Mouse (Mus musculus) myocyte (in vitro differentiated cells): ENCODE data around the gene Ank2. TPM values are rescaled to one million over a fixed set of nuclear protein-coding genes. Genes with fewer than 3 reads are reported as not detected.

ENCODE experiments used
- H3K27me3 ChIP-seq: one replicate; pipeline ENCODE4 v1.6.1; 2011; ENCODE audit not compliant: control insufficient read depth, insufficient read depth, insufficient read length
- H3K36me3 ChIP-seq: one replicate; pipeline ENCODE4 v1.6.1; 2011; ENCODE audit not compliant: control insufficient read depth, insufficient read depth
- H3K4me2 ChIP-seq: one replicate; pipeline ENCODE4 v1.6.1; 2011; ENCODE audit warnings: low read depth, control low read depth
- H3K4me3 ChIP-seq: one replicate; pipeline ENCODE4 v1.5.1; 2011; ENCODE audit warnings: mild to moderate bottlenecking, control low read depth, moderate library complexity
- H3K79me2 ChIP-seq: one replicate; pipeline ENCODE4 v1.6.1; 2011; ENCODE audit not compliant: control insufficient read depth, insufficient read depth
- H3ac ChIP-seq: one replicate; pipeline ENCODE4 v1.6.1; 2011; ENCODE audit not compliant: control insufficient read depth, insufficient read length
- CEBPB ChIP-seq: IDR thresholded peaks from 2 replicates; pipeline ENCODE4 v1.6.1; 2011; ENCODE audit warnings: mild to moderate bottlenecking, moderate library complexity; ENCODE audit not compliant: poor library complexity, insufficient read depth, severe bottlenecking
- E2F4 ChIP-seq: IDR thresholded peaks from one replicate; pipeline ENCODE4 v1.6.1; 2011; ENCODE audit warnings: mild to moderate bottlenecking, control low read depth, moderate library complexity; ENCODE audit not compliant: insufficient read depth
- MAX ChIP-seq: IDR thresholded peaks from one replicate; pipeline ENCODE4 v1.6.1; 2011; ENCODE audit warnings: low read depth, mild to moderate bottlenecking, control low read depth
- MYOD1 ChIP-seq, 3 experiments: IDR thresholded peaks; one replicate each; pipeline ENCODE4 v1.6.1; 2011; ENCODE audit warnings: control low read depth in 2 of 3, low read depth in 2 of 3, mild to moderate bottlenecking in 2 of 3, moderate library complexity in 1 of 3; ENCODE audit not compliant: insufficient read length in 2 of 3, control insufficient read depth in 1 of 3
- MYOG ChIP-seq, 3 experiments: IDR thresholded peaks; one replicate each; pipeline ENCODE4 v1.6.1; 2011; ENCODE audit warnings: control low read depth in 2 of 3, low read depth in 2 of 3, mild to moderate bottlenecking in 2 of 3; ENCODE audit not compliant: insufficient read length in 2 of 3, control insufficient read depth in 1 of 3, insufficient read depth in 1 of 3
- POLR2A ChIP-seq: IDR thresholded peaks from one replicate; pipeline ENCODE4 v1.6.1; 2011; ENCODE audit warnings: low read depth, mild to moderate bottlenecking, control low read depth, moderate library complexity; ENCODE audit not compliant: insufficient read length
- POLR2AphosphoS2 ChIP-seq: IDR thresholded peaks from one replicate; pipeline ENCODE4 v1.6.1; 2011; ENCODE audit warnings: low read depth, control low read depth; ENCODE audit not compliant: insufficient read length
- REST ChIP-seq: IDR thresholded peaks from one replicate; pipeline ENCODE4 v1.6.1; 2011; ENCODE audit warnings: mild to moderate bottlenecking, control low read depth, moderate library complexity; ENCODE audit not compliant: insufficient read depth, insufficient read length
- SRF ChIP-seq: IDR thresholded peaks from one replicate; pipeline ENCODE4 v1.6.1; 2011; ENCODE audit warnings: low read depth; ENCODE audit not compliant: control insufficient read depth, insufficient read length
- TCF12 ChIP-seq: IDR thresholded peaks from one replicate; pipeline ENCODE4 v1.6.1; 2011; ENCODE audit warnings: mild to moderate bottlenecking, control low read depth; ENCODE audit not compliant: poor library complexity, insufficient read depth, severe bottlenecking
- TCF3 ChIP-seq: IDR thresholded peaks from one replicate; pipeline ENCODE4 v1.6.1; 2011; ENCODE audit warnings: low read depth, control low read depth; ENCODE audit not compliant: insufficient read length
- USF1 ChIP-seq: IDR thresholded peaks from one replicate; pipeline ENCODE4 v1.6.1; 2011; ENCODE audit warnings: low read depth, mild to moderate bottlenecking, control low read depth, moderate library complexity
- polyA plus RNA-seq: library from polyadenylated mRNA; unstranded; fragments of >200 nt; fragmentation: generic; extraction: Trizol; gene quantifications from one replicate; pipeline ENCODE4 v1.2.1, GENCODE M21; 2012; ENCODE audit warnings: missing spikeins

Gene Ank2
- polyA plus RNA-seq, 1 experiment = 20.2 TPM

DNA sequence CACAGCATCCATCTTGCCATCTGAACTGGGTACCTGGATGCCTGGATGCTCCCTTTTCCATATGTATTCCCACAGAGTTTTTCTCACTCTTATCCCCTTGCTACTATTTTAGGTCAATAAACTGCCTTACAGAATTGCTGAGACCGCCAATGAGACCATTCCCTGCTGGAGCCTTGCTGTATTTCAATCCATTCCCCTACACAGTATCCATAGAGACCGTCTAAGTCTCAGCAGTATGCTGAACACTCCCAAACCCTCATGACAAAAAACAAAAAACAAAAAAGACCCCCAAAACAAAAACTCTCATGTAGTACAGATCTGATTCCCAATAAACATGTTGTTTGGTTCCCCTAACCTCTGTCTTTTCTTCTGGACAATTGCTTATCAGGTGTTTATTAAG is 365.1 kb downstream of the Ank2 start:
- H3ac ChIP-seq = no peak overlapping the region
- TF ChIP-seq TCF3 (no peak), MYOD1 (IDR thresholded peaks at IDR 0.05; ENCODE audit: control insufficient read depth in 1 of 3, insufficient read length in 2 of 3, low read depth in 2 of 3) (no peak), SRF (no peak), E2F4 (no peak), POLR2AphosphoS2 (no peak), CEBPB (no peak), REST (no peak), MAX (no peak), MYOG (IDR thresholded peaks at IDR 0.05; ENCODE audit: control insufficient read depth in 1 of 3, insufficient read depth in 1 of 3, insufficient read length in 2 of 3, low read depth in 2 of 3) (no peak), POLR2A (no peak), USF1 (no peak), TCF12 (no peak)
- no peaks in the 10 kb centered on the region for H3K27me3 ChIP-seq
- H3K4me3 ChIP-seq = no peak overlapping the region
- no peak overlapping the region for H3K4me2 ChIP-seq
- no peaks in the 10 kb centered on the region for H3K36me3 ChIP-seq
- no peaks in the 10 kb centered on the region for H3K79me2 ChIP-seq

DNA sequence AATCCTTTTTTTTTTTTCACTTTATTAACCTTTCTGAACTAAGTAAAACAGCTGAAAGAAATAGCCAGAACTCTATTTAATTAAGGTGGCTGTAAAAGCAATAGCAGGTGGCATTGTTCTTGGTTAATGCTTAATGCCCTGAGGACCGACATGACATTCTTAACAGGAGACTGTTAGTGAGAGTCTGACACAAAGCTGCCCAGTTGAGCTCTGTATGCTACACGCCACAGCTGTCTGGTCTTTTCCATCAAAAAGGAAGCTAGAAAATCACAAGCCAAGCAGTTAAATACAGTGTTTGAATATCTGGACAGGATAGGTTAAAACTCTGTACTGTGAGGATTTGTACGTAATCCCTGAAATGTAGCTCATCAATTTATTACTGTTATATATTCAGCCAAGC is 368.1 kb downstream of the Ank2 start:
- no peaks in the 10 kb centered on the region for H3K79me2 ChIP-seq
- H3K4me3 ChIP-seq = no peak overlapping the region
- no peaks in the 10 kb centered on the region for H3K36me3 ChIP-seq
- H3K4me2 ChIP-seq = no peak overlapping the region
- H3K27me3 ChIP-seq = no peaks in the 10 kb centered on the region
- H3ac ChIP-seq = no peak overlapping the region
- TF ChIP-seq MAX = no peak
- TF ChIP-seq POLR2AphosphoS2 = no peak
- no peak for TF ChIP-seq MYOG (IDR thresholded peaks at IDR 0.05; ENCODE audit: control insufficient read depth in 1 of 3, insufficient read depth in 1 of 3, insufficient read length in 2 of 3, low read depth in 2 of 3)
- no peak for TF ChIP-seq TCF3
- no peak for TF ChIP-seq USF1
- no peak for TF ChIP-seq POLR2A
- TF ChIP-seq MYOD1 (IDR thresholded peaks at IDR 0.05; ENCODE audit: control insufficient read depth in 1 of 3, insufficient read length in 2 of 3, low read depth in 2 of 3) = no peak
- no peak for TF ChIP-seq E2F4
- no peak for TF ChIP-seq CEBPB
- no peak for TF ChIP-seq TCF12
- TF ChIP-seq SRF = no peak
- TF ChIP-seq REST = no peak

DNA sequence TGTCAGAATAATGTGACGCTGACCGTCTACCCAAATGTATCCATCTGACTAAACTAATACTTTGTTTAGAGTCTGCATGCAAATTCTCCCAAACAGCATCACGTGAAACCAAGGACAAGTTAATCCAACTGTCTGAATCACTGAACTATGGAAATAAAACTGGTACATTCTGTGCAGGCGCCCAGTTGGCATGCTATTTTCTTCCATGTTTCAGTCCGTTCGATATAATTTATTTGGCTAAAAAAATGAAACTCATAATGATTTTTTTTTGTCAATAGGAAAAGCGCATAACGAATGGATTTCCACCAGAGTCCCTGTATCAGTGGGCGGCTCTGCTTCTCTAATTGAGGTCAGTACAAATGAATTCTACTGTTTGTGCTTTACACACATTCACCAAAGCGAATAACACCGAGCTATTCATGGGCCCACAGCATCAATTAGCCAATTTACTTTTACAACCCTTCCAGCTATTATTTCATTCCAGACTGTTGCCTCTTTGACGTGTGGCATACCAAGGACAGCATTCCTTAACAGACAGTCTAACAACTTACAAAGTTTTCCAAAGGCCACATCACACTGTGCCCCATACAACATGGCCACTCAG is 368.9 kb downstream of the Ank2 start:
- H3K4me3 ChIP-seq = no peak overlapping the region
- no peak for TF ChIP-seq SRF
- TF ChIP-seq E2F4 = no peak
- H3K27me3 ChIP-seq = no peaks in the 10 kb centered on the region
- no peaks in the 10 kb centered on the region for H3K79me2 ChIP-seq
- H3K36me3 ChIP-seq = no peaks in the 10 kb centered on the region
- no peak overlapping the region for H3ac ChIP-seq
- H3K4me2 ChIP-seq = no peak overlapping the region

DNA sequence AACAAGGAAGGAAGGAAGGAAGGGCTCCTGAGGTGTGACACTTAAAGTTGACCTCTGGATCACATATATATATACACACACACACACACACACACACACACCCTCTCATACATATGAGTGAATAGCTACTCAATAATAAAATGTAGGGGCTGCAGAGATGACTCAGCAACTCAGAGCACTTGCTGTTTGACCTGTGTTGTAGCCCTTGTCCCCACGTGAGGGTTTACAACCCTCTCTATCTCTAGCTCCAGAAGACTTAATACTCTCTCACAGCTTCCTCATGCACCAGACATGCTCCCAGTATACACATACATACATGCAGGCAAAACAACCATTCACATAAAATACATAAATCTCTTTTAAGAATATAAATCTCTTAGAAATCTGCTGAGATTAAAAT is 369.4 kb downstream of the Ank2 start:
- no peak overlapping the region for H3K4me3 ChIP-seq
- H3ac ChIP-seq = no peak overlapping the region
- TF ChIP-seq TCF3 (no peak), REST (no peak), TCF12 (no peak), MYOD1 (IDR thresholded peaks at IDR 0.05; ENCODE audit: control insufficient read depth in 1 of 3, insufficient read length in 2 of 3, low read depth in 2 of 3) (no peak), MYOG (IDR thresholded peaks at IDR 0.05; ENCODE audit: control insufficient read depth in 1 of 3, insufficient read depth in 1 of 3, insufficient read length in 2 of 3, low read depth in 2 of 3) (no peak), POLR2AphosphoS2 (no peak), USF1 (no peak), MAX (no peak), CEBPB (no peak), E2F4 (no peak), SRF (no peak), POLR2A (no peak)
- H3K27me3 ChIP-seq = no peaks in the 10 kb centered on the region
- H3K36me3 ChIP-seq = no peaks in the 10 kb centered on the region
- H3K79me2 ChIP-seq = no peaks in the 10 kb centered on the region
- no peak overlapping the region for H3K4me2 ChIP-seq

DNA sequence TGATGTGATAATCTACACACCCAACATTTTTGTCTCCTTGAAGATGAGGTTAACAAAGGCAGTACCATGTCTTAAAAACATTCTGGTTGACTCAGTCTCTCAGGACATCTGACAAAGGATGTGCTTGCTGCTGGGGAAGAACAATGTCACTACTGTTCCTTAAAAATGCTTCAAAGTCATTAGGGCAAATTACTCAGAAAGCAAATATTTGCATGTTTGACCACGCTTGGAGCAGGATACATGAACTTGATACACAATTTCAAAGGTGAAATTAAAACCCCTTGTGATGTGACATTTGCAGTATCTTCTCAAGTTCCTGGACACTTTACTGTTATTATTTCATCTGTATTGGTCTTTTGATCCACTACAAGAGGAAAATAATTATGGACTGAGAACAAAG is 371.5 kb downstream of the Ank2 start:
- H3ac ChIP-seq = no peak overlapping the region
- H3K4me2 ChIP-seq = no peak overlapping the region
- H3K36me3 ChIP-seq = no peaks in the 10 kb centered on the region
- no peaks in the 10 kb centered on the region for H3K27me3 ChIP-seq
- TF ChIP-seq MAX (no peak), POLR2A (no peak), REST (no peak), CEBPB (no peak), TCF3 (no peak), TCF12 (no peak), POLR2AphosphoS2 (no peak), SRF (no peak), MYOD1 (IDR thresholded peaks at IDR 0.05; ENCODE audit: control insufficient read depth in 1 of 3, insufficient read length in 2 of 3, low read depth in 2 of 3) (no peak), E2F4 (no peak), USF1 (no peak), MYOG (IDR thresholded peaks at IDR 0.05; ENCODE audit: control insufficient read depth in 1 of 3, insufficient read depth in 1 of 3, insufficient read length in 2 of 3, low read depth in 2 of 3) (no peak)
- H3K4me3 ChIP-seq = no peak overlapping the region
- H3K79me2 ChIP-seq = no peaks in the 10 kb centered on the region
